Mouse (Mus musculus) E14TG2a.4 (cell line): ENCODE measurements around the gene Rasgef1b.

Experiments used
- CTCF ChIP-seq: conservative IDR thresholded peaks from 2 replicates; pipeline ENCODE4 v1.5.1; 2014; ENCODE audit warnings: low read length
- NANOG ChIP-seq: IDR thresholded peaks from 2 replicates; pipeline ENCODE4 v1.6.1; 2014; ENCODE audit warnings: borderline replicate concordance, low read length, mixed read lengths
- POU5F1 ChIP-seq: IDR thresholded peaks from 2 replicates; pipeline ENCODE4 v1.6.1; 2014; ENCODE audit warnings: low read length, borderline replicate concordance

DNA sequence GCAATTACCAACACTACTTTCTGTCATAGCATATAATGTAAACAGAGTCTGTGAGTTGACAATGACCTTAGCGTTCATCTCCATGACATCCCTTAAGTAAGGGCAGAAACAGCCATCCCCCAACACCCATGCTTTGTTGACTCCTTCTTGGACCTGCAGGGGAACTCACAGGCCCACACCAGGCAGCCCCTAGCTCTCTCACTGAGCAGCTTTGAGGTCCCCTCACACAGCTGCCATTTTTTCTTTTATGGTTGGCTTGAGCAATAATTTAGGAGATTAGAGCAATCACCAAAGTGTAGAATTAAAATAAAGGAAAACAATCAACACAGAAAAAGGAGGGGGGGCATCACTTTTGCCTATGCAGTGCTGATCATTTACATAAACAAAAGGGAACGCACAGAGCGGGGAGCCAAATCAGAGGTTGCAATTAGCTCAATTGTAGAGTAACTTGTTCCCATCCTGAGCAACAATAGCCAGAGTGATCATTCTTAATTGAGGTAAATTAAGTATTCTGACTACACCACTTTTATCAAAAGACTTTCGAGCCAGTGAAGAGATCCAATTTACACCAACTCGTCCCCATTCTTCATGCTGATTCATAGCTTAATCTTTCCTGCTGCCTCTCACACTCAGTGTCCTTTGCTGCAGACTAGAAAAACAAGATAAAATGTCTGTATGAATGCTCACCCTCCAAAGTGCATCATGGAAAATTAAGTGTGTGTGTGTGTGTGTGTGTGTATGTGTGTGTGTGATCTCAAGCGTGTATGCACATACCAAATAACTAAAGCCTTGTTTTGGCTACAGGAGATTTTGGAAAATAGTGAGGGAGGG, 184.0 kb downstream of the Rasgef1b start:
- TF ChIP-seq CTCF (no peak), NANOG (peak; percentile 78), POU5F1 (no peak)
